Mouse (Mus musculus): ENCODE data around the gene Pagr1a. TPM values are rescaled to one million over a fixed set of nuclear protein-coding genes. Genes with fewer than 3 reads are reported as not detected.

The Pagr1a gene
- total RNA-seq, 2 experiments from 2014 or later = 7.9 to 10.3 TPM

DNA sequence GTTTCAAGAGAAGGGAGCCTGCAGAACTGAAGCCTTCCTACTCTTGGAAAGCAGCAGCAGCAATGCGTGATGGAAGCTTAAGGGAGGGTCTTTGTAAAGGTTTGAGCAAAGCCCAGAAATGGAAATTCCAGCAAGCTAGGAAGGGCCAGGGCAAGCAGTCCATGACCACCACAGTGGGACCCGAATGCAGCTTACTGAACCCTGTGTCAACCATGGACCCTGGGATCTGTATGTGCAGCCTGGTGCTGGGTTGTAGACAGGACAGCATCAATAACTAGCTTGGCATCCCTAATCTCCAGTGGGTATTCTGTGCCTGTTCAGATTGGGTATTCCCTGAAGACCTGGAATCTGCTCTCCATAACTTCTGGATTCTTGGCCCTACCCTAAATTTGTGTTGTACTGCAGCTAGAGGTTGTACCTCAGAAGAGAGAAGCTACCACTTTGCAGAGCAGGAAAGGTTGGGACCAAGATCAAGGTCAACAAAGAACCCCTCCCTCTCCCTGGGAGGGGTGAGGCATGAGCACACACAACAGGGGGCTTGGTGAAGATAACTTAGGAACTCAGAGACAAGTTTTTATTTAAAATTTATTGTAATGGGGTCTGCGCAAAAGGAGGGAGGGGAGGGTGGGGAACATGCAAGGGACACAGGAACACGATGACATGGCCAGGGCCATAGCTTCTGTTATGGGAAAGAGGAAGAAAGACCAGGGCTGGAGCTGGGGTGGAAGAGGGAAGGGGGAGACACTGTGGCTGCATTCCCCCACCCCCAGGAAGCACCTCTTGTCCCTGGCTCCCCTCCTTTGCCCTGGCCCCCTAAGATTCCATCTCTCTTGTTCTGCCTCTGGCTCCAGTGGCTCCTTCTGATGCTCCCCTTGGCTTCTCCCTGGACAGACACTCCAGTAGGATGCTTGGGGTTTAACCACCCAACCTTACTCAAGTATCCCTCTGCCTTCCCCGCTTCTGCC lies 4.7 kb upstream of the Pagr1a start:
- no peak for DNase-seq (ENCODE audit: low spot score)

DNA sequence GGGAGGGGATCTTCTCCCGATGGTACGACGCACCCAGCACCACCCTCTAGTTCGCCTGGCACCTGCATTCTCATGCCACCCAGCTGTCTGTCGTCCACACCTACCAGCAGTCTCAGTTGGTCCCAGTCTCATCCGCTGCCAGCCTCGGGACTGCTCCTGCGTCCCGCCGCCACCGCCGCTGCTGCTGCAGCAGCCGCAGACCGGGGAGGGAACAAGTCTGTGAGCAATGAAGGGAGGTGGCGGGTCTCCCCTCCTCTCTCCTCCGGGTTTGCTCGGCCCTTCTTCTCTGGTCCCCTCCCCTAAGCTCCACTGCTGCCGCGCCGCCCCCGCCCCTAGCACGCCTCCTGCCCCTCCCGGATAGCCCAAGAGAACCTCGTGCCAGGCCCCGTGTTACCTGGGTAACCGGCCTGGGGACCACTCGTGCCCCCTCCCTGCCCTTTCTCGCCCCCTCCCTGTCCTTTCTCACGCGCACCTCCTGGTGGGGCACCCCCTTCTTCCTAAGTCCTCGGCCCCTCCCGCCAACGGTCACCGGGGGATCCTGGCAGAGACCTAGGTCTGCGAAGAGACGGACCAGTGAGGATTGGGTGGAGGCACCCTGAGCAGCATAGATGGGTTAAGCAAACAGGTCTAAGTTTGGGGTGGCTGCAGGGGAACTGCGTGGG lies 3.9 kb upstream of the Pagr1a start, which contains the start of the genes Gm42742 and Prrt2:
Gm42742 (minus strand) TSS at position 197 of the 662 bp plus-strand sequence.
Prrt2 (minus strand) TSS at position 311 of the 662 bp plus-strand sequence.
- DNase-seq (ENCODE audit: low spot score) = no peak

DNA sequence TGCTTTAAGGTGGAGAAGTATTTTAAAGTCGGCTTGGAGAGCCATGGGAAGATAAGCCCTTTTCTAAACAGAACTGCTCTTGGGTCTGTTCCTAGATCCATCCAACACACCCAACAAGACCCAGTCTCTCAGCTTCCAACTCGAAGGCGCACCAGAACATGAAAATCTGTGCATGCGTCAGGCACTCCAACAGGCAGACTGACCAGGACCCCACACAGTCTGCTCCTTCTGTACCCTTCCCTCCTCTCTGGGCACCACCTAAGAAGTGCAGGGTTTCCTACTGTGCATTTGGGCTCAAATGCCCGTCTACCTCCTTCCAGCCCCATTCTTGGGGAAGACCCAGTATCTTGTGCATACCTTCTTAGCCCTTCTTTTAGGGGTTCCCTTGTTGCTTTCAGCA lies 3.3 kb upstream of the Pagr1a start:
- no peak for DNase-seq (ENCODE audit: low spot score)

DNA sequence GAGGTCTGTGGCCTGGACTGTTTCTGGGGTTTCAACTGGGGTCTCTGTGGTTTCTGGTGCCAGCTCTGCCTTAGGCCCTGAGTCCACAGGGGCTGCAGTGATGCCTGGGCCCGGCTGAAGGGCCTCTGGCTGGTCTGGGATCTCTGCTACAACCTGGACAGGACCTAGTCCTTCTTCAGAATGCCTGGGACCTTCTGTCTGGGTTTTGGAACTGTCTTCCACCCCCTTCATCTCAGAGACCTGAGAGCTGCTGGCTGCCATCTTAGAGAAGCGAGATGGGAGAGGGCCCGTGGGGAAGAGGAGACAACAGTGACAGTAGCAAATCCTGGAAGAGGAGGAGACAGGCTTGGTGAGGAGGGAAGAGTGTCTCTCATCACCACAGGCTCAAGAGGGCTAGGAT lies 2.9 kb upstream of the Pagr1a start:
- no peak for DNase-seq (ENCODE audit: low spot score)

DNA sequence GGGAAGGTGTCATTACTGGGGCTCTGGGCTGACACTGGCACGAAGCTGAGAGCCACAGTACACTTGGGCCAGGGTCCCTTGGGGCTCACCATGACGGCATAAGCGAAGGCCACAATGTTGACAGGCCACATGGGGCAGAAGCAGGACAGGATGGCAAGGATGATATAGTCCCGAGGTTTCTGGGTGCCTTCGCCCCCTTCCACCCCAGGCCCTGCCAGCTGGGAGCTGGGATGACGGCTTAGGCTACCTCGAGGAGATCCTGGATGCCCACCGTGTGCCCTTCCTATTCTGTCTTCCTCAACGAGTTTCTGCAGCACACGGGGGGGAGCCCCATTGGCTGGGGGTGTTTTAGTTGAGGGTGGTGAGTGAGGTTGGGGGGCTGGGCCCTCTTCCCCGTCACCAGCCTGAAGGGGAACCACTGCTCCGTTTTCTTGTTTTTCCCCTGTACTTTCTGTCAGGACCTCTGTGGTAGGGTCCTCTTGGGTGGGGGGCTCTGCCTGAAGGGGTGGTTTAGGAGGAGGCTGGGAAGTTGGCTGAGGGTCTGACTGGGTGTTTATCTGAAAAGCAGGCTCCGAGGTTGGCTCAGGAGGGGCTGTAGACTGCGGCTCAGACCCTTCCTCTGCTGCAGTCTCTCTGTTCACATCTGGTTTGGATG lies 2.3 kb upstream of the Pagr1a start:
- no peak for DNase-seq (ENCODE audit: low spot score)

DNA sequence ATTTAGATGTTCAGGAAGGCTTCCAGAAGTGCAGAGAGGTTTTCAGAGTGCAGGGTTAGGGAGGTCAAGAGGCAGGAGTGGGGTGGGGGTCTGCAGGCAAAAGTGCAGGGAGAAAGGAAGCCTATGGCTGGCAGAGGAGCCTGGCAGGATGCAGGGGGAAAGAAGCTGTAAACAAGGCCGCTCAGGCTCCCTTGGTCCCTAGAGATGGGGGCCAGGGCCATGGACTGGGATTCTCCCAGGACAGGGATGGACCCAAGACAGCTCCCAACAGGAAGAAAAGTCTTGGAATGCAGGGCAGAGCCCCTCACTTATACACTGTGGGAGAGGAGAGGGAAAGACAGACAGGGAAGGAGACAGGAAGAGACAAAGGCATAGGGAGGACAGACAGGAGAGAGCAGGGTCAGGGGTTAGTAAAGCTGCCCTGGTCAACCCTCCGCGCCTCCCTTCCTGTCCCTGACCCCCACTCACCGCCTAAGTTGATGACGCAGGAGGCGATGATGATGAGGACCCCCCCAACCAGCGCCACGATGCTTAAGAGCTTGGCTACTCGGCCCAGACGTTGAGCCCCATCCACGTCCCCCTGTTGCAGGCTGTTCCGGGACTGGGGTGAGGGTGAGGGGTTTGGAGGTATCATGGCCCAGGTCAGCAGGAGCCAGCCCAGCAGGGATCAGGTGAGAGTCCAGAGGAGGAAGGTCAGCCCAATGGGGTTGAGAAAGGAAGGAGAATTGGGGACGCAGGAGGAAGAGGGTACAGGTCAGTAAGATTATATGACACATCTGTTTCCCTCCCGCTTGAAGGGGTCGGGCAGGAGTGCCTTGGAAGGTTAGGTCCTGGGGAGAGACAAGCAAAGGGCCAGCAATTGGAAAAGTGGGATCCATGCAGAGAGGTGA lies 1.5 kb upstream of the Pagr1a start:
- DNase-seq (ENCODE audit: low spot score) = no peak

DNA sequence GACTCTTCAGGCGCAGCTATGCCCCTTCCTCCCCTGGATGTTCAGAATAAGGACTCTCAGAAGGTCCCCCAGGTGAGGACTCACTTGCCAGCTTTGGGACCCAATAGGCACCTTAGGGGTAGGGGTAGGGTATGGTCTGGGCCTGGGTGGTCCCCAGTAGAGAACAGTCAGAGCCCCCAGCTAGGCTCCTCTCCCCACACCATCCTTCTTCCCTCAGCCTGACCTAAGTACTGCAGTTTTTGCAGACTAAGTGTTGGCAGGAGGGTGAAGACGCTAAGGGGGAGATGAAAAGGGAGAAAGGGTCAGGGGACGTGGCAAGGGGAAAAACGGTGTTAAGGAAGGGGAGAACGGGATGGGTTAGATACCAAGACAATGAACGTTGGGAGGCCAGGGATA lies 796 bp upstream of the Pagr1a start:
- DNase-seq (ENCODE audit: low spot score) = no peak

DNA sequence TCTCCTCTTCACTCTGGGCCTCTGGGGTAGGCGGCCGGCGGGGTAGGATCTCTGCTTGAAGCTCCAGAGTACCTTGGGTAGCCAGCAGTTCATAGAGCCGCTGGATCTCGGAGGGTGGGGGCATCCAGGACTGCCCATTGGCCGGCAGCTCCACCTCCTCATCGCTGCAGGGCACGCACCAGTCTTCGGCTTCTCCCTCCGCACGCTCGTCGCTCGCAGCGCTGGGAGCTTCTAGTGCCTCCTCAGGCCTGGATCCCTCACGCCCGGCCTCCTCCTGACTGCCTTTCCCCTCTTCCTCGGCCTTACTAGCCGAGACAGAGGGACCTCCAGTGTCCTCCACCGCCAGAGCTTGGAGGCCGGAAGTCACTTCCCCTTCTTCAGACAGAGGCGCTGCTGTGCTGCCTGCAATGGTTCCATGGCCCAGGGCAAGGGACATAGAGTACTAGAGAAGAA lies 640 bp downstream of the Pagr1a start:
- no peak for DNase-seq (ENCODE audit: low spot score)

DNA sequence TGATC lies 869 bp downstream of the Pagr1a start, which contains the start of gene Pagr1b:
Pagr1b (minus strand) TSS at position 4 of the 5 bp plus-strand sequence.
- no peak for DNase-seq (ENCODE audit: low spot score)

DNA sequence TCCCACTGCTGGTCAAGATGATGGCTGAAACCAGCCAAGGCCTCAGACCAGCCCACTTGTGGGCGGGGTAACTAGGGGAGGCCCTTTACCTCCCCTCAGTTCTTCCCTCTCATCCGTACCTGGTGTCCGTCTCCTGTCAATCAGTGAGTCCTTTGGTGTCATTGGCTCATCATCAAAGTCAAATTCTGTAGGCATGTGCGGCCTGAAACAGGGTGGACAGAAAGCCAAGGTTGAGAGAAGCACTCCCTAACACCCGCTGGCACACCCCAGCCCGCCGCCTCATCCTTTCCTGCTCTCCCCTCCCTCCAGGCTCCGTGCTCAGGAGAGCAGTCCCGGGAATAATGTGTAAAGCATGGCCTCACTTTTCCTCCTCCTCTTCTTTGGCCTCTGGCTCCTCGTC lies 1.1 kb downstream of the Pagr1a start:
- no peak for DNase-seq (ENCODE audit: low spot score)

DNA sequence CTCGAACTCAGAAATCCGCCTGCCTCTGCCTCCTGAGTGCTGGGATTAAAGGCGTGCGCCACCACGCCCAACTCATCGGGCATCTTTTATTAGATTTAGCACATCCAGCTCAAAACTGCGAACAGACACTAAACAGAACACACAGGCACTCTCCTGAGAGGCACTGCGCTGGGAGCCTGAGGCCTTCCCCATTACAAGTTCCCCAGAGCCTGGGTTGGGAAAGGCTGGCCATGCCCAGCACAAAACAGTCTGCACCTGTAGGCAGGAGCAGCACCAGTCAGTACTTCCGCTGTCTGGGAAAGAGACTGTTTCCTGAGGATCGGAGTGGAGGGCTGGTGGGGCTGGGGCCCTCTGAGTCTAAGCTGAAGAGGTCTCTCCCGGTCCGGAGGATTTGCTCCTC lies 2.2 kb downstream of the Pagr1a start:
- DNase-seq (ENCODE audit: low spot score) = no peak

DNA sequence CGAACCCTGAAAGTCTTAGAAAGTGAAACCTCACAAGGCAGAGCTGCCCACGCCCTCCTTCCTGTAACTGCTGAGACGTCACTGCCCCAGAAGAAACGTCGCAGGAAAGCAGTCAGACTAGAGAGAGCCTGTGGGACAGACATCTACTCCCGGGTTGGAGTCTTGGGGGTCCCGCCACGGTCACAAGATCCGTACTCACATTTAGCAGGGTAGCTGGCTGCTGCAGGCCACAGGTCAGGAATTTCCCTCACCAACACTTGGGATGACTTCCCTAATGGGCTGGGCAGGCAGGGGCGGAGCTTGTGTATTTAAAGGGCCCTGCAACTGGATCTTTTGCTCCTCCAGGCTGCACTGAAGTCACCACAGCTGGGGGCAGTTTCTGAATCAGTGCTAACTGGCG lies 2.8 kb downstream of the Pagr1a start, which contains the start of gene Mvp:
Mvp (minus strand) TSS at position 302 of the 400 bp plus-strand sequence.
- peak; percentile 77 for DNase-seq (ENCODE audit: low spot score)

DNA sequence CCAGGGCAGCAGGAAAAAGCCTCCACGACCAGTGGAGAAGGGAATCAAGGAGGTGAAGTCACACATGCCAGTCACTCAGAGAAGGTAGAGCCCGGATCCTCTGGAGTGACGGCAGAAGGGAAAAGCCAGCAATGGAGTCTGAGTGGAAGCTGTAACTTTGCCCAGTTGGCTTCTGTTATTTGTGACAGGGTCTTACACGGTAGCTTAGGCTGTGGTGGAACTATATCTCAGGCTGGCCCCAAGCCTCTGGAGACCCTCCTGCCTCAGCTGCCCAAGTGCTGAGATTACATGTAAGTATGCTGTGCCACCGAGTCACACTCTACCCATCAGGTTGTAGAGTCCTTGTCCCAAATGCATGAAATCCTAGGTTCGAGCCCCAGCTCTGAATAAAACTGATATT lies 3.8 kb downstream of the Pagr1a start:
- no peak for DNase-seq (ENCODE audit: low spot score)

DNA sequence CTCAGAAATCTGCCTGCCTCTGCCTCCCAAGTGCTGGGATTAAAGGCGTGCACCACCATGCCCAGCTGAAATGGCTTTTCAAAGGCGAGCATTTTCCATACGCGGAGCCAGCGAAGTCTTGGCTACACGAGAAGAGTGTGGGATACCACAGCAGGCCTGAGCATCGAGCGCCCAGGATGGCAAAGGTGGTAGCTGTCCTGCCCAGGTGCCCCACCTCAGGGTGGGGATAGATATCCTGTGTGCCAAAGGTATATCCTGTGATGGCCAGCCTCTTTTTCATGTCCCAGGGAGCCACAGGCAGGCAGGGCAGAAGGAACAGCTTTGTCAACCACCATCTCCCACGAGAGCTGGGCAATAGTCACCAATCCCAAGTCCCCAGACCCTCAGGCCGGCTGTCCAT lies 4.3 kb downstream of the Pagr1a start:
- no peak for DNase-seq (ENCODE audit: low spot score)

DNA sequence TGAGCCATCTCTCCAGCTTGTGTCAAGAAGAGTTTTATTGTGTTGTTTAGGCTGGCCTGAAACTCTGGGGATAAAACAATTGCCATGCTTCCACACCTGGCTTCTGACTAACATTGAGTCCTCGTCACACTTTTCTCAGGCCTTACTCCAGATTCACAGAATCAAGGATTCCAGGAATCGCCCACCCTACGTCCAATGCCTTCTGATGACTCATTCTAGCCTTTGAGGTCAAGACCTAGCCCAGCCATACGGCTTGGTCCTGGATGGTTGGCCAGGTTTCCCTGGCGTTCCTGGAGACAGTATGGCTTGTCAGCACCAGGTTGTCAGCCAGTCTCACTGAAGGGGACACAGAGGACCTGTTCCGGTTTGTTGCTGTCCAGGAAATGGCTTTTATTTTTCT lies 4.8 kb downstream of the Pagr1a start:
- no peak for DNase-seq (ENCODE audit: low spot score)

DNA sequence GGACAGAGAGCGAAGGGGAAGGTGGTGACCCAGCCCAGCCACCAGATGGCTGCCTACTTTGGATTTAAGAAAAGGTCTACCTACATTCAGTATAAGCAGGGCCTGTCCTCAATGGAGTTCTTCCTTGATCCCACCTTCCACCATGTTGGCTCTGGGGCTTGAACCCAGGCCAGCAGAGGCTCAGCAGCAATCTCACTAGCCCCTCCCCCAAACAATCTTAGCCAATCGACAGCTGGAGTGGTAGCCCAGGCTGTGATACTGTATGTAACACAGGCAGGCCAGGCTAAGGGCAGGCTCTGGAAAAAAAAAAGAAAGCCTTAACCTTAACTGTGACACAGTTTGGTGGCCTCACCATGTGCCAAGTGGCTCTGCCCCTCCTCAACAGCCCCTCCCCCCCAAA lies 5.4 kb downstream of the Pagr1a start:
- DNase-seq (ENCODE audit: low spot score) = no peak

DNA sequence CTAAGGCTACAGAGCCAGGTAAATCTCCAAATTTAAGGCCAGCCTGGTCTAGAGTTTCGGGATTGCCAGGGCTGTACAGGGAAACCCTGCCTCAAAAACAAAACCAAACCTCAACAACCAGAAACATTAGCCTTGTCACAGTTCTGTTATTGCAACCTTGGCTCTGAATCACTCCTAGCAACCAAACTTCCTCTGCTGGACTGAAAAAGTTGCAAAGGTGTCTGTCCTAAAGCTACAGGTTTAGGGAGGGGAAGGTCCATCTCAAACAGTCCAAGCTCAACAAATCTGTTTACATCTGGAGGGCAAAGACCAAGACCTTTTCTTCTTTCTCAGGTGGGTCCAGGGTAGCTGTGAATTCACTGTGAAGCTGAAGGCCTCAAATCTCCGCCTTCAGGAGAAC lies 6.1 kb downstream of the Pagr1a start:
- DNase-seq (ENCODE audit: low spot score) = no peak

DNA sequence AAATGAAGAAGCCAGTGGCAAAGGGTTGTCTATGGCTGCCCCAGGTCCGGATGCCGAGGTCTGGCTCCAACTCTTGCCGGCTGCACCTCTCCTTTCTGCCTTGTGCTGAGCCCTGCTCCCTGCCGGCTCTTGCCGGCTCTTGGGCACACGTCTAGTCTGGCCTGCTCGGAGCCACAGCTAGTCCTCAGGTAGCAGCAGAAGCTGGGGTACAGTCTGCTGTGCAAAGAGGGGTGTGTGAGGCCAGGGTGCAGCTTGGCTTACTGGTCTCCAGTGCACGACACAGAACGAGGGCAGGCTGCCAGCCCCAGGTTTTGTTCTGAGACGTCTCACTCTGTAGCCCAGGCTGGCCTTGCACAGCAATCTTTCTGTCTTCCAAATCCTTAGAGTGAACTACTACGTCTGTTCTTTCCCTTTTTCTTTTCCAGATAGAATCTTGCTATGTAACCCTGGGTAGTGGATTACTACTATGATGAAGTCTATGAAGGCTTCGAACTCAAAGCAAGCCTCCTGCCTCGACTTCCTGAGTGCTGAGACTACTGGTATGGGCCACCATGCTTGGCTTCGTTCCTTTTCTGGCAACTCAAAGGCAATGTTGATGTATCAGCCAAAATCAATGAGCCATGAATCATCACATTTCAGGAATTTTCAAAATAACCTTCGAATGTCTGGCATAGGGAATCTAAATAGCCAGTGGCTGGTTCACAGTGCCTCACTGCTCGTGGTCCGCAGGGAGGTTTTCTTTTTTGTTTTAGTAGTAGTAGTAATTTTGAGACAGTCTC lies 7.7 kb downstream of the Pagr1a start:
- no peak for DNase-seq (ENCODE audit: low spot score)

DNA sequence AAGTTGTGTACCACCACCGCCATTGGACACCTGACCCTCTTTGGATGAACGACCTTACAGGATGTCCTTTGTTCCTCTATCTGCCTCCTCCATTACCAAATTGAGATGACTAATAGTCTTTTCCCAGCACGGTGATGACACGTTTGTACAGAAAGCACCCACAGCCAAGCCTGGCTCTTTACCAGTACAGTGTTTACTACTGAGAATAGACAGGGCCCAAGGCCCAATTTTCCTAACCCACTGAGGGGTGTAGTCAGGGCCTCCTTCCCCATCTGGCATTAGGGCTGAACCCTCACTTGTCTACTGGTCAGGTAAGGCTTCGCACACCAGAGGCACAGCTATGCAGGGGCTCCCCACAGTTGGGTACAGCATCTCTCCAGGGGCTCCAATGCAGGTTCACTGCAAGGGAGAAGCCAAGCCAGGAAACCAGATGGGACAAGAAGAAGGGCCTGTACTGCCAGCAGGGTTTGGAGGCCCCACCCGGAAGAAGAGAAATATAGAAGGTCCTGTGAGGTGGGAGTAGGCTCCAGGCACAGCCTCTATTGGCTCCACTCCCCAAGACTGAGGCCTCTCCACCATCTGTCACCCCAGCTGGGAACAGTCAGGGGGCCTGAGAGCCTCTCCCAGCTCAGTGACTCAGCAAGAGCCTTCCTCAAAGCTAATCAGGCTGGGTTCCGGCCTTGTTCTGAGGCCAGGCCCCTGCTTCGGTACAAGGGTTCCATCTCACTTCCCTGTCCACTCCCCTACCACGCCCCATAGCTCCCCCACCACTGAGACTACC lies 8.7 kb downstream of the Pagr1a start:
- peak; percentile 70 for DNase-seq (ENCODE audit: low spot score)
